Mouse (Mus musculus) T-cell, adult 2 months (primary cell): ENCODE measurements around the gene Cdc27.
"Not testable (repeated sequence)": the region's sequence is repeated elsewhere in the genome, so short reads cannot be mapped to it uniquely, and the experiment has no call there.

Source experiments
- DNase-seq: peaks from one replicate; pipeline ENCODE4 v3.0.0; 2022; ENCODE audit warnings: low spot score

Cdc27 gene

DNA sequence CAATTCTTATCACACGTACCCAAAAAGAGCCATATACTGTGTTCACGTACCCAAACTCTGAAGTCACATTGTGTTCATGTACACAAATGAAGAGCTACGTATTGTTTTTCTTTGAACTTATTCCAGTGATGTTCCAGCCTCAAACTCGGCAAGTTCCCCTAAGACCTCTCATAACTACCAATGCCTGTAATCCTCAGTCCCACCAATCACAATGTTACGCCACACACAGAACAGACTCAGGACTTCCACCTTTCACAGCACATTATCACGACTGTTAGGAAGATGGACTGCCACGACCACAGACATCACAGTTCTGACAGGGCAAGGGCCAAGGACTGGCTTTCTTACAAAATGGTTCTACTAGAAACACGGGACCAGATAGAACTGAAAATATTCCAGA is 20.1 kb upstream of the Cdc27 start:
- not testable (repeated sequence) for DNase-seq

DNA sequence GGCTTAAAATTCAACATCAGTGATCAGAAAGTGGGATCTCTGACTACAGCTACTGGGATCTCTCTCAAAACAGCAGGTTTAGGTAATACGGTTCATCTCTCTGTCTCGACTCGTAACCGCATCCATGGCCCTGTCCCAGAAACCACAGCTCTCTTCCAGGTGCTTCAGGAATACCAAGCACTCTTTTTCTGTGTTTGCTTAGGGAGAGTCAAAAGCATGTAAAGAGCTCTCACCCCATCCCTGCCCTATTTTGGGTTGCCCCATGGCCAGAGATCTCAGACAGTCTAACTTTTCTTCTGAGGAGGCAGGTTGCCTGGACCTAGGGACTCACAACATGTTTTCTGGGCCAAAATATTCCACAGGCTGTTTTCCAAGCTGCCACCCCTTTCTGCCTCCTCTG is 17.9 kb upstream of the Cdc27 start:
- DNase-seq = no peak

DNA sequence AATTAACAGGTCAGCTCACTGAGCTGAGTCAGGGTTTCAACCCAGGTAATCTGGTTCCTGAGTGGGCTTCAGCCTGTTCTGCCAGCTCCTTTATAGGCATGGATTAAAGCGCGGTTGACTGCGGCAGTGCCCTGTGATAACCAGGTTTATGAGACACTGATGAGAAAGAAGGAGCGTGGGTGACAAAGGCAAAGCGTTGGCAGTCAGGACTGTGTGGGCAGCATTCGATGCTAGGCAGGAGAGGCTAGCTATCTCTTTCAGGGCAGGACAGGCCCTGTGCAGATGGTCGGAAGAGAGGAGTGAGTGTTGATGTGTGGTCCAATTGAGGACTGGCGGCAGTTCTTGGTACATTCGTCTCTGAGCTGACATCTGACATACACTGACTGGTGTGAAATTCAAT is 17.3 kb upstream of the Cdc27 start:
- DNase-seq = no peak

DNA sequence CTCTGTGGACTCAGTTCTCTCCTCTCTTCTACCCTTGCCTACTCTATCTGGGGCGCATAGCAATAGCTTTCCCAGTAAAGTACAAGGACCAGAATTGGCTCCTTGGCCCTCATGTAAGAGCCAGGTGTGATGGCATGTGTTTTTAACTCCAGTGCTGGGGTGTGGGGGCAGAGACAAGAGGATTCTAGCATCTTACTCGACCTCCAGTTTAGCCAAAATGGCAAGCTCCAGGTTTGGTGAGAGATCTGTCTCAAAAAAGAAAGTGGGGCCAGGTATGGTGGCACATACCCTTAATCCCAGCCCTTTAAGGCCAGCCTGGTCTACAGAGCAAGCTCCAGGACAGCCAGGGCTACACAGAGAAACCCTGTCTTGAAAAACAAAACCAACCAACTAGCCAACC is 16.4 kb upstream of the Cdc27 start:
- DNase-seq = no peak

DNA sequence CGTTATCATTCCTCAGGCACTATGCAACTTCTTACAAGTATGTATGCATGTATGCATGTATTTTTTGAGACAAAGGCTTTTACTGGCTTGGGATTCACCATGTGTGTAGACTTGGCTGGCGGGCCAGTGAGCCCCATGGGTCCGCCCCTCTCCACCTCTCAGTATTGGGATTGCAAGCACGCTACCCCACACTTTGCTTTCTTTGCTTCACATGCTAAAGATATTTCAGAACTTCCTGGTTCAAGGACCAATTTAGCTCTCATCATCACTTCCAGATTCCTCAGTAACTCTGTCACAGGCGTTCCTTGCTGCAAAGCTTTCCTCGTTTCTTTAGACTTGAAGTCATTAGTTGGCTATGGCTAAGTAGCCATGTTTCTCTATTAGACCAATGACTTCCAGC is 15.7 kb upstream of the Cdc27 start:
- no peak for DNase-seq

DNA sequence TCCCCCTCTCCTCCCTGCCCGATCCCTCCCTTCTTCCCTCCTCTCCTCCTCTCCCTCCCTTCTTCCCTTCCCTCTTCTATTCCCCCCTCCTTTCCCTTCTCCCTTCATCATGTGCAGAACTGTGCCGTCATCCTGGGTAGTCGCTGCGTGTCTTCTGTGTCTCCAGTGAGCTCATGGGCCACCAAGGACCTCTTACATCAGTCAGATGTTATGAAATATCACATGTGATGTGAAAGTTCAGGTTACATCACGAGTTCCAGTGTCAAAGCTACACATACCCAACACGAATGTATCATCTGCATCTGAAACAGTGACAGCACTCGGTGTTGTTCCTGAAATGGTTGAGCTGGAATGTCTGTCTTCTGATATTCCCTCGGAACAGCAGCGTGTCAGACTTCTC is 14.8 kb upstream of the Cdc27 start:
- DNase-seq = no peak

DNA sequence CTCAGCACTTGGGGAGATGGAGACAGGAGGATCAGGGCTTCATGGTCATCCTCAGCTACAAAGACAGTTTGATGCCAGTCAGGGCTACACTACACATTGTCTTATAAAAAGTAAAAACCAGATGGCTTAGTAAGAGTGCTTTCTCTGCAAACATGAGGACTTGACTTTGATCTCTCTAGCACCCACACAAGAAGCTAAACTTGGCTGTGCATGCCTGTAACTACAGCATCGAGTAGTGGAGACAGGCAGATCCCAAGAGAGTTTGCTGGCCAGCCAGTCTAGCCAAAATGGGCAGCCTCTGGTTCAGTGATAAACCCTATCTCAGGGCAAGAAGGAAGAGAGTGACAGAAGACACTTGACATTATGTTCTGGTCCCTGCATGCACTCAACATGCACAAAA is 13.1 kb upstream of the Cdc27 start:
- DNase-seq = no peak

DNA sequence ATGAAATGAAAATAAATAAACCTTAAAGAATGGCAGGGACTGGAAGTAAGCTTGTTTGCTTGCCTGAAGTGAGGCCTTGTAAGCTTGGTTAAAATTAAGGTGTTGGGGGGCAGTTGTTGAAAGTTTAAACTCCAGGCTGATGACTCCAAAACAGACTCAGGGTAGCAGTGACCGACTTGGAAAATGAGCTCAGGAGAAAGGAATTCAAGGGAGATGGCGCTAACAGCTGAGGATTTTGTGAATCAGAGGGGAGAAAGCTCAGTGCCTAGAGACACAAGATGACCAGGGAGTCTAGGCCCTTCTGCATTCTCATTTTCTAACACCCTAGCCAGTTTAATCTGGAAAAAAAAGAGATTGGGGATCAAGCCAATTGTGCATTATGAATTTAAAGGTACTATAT is 10.6 kb upstream of the Cdc27 start:
- DNase-seq = no peak

DNA sequence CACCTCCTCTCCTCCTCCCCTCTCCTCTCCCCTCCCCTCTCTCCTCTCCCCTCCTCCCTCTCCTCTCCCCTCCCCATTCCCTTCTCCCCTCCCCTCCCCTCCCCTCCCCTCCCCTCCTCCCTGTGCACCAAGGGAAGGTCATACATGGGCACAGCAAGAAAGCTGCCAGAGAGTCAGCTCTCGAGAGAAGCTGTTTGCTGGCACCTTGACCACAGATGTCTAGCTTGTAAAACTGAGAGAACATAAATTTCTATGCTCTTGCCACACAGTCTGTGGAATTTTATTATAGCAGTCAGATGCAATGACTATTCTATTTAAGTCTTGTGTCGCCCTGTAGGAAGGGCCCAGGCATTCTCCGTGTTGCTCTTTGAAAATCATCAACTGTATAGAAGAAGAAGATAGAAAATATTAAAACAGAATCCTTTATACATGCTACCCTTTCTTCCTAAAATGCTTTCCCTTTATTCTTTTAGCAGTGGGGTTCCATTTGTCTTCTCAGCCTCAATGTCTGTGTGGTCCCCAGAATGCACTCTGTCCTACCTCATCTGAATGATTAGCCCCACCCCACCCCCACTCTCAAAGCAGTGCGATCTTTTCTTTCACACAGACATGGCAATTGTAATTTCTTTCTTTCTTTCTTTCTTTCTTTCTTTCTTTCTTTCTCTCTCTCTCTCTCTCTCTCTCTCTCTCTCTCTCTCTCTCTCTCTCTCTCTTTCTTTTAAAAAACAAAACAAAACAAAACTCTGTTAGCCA is 8.4 kb upstream of the Cdc27 start:
- no peak for DNase-seq

DNA sequence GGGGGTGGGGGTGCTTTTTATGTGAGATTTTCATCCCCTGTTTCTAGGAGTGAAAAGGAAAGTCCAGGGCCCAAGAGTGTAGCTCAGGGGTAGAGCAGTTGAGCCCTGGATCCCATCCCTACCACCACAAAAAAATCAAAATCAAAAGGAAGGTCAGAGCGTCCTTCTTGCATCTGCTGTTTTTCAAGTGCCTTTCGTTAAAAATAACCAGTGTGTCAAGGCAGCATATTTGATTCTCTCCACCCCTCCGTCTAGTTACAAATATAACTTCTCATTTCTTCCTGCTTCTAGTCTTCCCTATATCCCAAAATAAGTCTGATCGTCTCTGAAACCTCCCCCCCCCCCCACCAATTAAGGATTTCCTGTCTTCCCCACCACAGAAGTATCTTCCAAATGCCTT is 7.6 kb upstream of the Cdc27 start:
- DNase-seq = no peak

DNA sequence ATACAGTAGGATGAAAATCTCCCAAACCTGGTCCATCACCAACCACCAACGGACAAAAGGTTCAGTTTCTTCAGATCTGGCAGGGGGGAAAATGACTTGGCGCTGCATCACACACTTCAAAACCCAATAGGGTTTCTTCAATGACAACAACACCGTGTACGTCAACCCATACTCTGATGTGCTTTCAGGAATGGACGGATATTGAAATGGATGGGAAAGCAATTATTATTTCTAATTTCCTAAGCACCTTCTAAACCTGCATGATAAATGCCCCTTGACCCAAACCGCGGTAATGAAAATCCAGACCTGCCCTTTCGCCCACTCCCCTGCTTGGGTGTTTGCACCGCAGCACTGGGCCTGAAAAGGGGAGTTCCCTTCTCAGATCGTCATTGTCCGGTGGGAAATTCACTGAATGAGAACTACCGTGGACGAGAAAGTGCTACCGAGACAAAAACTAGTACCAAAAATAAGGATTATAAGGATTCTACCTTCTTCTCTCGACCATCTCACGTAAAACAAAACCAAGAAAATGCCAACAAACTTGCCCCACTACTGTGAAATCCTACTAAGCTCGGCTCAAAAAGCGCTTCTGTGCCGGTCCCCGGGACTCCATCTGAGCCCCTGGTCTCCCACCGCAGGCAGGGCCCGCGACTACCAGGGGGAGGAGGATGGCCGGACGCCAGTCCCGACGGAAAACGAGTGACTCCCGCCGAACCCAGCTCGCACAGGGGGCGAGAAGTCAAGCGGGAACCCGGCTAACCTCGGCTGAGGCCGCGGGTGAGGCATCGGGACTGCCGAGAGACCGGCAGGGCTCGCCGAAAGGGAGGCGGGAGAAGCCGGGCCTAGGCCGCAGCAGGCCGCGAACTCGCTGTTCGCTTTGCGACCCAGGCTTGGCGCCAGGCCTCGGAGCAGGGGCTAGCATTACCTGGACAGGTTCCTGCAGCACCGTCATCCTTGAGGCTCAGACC is 698 bp downstream of the Cdc27 start:
- DNase-seq = peak; percentile 68

DNA sequence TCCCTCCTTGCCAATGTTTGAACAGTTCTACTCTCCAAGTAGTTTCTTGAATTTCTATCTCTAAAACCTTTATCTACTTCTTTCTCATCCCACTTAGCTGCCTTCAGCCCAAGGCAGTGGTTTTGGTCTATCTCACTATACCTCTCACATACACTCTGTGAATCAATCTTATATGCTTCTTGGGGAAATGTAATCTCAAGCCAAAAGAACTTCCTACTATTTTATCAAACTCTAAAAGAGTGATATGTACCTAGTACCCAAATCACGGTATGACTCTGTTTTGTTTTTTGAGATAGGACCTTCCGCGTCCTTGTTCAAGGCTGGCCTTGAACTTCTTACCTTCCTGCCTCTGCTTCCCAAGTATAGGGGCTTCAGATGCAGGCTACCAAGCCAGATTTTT is 2.9 kb downstream of the Cdc27 start:
- DNase-seq = no peak

DNA sequence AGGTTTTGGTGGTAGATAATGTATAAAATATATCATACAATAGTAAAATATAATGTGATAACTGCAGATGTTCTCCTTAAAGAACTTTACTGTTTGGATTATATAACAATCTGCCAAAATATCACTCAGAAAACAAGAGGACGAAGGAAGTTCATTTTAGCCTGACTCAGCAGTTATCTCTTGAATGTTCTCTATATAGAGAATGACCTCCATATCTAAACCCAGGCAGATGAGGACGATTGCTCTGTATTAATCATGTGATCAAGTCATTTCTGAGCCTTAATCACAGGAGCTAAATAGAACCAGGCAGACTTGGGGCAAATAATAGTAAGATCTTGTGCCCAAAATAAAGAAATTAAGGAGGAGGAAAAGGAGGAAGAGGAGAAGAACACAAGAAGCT is 5.9 kb downstream of the Cdc27 start:
- no peak for DNase-seq

DNA sequence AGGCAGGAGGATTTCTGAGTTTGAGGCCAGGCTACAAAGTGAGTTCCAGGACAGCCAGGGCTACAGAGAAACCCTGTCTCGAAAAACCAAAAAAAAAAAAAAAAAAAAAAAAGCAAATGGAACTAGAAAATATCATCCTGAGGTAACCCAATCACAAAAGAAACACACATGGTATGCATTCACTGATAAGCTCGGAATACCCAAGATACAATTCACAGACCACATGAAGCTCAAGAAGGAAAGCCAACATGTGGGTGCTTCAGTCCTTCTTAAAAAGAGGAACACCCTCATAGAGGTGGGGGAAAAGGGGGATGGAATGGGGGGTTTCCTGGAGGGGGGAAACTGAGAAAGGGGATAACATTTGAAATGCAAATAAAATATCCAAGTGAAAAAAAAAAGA is 7.1 kb downstream of the Cdc27 start:
- DNase-seq = not testable (repeated sequence)

DNA sequence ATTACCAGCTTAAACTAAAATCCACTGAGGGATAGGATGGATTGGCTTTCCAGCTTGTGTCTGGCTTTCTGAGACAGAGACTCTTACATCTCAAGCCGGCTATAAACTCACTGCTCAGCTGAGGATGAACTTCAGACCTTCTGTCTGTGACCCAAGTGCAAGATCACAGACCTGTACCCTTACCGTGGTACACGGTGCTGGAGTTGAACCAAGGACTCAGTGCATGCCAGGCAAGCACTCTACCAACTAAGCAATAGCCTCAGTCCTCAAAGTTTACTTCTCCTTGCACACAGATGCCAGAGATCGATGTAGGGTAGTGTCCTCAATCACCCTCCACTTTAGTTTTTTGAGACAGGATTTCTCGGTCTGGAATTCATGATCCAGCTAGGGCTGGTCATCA is 10.6 kb downstream of the Cdc27 start:
- no peak for DNase-seq

DNA sequence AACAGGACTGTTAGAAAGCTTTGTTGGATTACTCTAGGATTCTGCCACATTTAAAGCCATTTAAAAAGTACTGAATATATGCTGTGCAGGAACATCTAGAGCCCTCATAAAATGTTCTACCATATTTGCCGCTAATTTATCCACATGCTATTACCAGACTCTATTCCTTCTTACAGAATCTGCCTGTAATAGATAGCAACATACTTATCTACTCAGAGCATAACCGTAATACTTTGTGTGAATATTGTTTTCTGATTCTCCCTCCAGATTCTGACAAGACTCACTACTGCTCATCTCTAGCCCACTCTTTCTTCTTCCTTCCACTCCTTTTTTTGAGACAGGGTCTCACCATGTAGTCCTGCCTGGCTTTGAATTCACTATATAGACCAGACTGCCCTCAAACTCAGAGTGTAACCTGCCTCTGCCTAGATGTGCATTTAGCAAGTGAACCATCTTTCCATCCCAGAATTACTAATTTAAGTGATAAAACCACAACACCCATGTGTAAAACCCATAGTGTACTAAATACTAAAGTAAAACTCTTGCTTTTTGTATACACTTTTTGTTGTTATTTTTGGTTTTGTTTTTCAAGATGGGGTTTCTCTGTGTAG is 12.4 kb downstream of the Cdc27 start:
- DNase-seq = no peak

DNA sequence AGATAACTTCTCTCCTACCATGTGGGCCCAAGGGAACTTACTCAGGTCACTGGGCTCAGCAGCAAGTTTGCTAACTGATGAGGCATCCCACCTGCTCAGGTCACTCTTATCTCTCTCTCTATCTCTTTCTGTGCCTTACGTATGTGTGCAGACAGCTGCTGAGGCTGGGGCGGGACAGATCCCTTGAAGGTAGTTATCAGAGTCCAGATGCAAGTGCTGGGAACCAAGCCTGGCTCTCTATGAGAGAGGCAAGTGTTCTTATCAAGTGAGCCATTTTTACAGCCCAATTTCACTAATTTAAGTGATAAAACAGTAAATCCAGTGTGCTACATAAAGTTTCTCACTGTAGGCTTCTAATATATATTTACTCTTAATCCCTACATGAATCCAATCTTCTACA is 13.6 kb downstream of the Cdc27 start:
- no peak for DNase-seq

DNA sequence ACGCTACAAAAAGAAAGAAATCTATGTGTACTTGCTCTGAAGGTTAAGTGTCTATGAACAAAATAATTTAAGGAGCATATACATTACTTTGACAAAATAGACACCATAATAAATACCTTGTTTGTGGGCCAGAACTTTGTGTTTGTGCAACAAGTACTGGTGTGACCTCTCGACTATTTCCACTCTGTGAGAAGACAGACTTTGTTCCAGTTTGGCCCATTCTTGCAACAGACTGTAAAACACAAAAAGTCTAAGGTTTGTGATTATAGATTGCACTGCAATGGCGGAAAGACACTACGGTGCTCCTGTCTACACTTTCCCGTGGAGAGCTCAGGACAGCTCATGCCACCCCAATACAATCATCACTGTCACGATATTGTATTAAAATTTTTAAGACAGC is 24.5 kb downstream of the Cdc27 start:
- no peak for DNase-seq

DNA sequence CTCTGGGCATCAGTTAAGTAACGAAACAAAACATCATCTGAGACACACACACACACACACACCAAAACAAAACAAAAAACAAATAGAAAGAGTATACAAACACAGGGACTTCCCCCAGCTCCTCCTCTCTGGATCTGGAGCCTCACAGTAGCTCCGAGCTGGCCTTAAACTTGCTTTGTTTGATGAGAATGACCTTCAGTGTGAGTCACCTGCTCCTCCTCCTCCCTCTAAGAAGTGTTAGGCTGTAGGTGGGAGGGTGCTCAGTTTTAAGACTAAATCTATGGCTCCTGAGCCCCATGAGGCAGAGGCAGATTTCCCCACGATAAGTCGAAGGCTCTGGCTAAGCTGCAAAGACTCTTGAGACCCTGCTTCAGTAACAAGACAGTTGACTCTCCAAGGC is 38.0 kb downstream of the Cdc27 start:
- no peak for DNase-seq

DNA sequence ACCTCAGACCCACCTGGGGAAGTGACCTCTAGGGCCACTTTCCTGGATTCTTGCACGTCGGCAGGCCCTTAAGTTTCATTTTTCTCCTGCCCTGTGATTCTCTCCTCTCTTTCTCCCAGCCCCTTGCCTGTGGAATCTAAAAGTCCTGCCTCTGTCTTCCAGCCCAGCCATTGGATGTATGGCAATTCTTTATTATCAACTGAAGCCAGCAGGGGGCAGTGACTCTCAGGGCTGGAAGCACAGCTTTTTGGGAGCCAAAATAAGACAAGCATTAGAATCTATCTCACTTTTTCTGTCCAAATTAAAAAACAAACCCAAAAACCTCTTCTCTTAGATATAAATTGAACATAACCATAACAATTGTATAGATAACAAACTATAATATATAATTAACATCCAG is 39.8 kb downstream of the Cdc27 start:
- peak; percentile 16 for DNase-seq

DNA sequence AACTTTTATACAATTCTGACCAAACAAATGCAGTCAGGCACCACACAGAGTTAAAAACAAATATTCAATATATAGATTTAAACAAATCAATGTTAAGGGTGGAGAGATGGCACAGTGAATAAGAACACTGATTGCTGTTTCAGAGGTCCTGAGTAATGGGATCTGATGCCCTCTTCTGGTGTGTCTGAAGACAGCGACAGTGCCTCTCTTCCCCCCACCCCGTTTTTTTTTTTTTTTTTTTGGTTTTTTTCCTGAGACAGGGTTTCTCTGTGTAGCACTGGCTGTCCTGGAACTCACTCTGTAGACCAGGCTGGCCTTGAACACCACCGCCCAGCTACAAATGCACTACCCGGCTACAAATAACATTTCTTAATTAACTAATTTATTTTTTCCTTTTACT is 42.0 kb downstream of the Cdc27 start:
- no peak for DNase-seq

DNA sequence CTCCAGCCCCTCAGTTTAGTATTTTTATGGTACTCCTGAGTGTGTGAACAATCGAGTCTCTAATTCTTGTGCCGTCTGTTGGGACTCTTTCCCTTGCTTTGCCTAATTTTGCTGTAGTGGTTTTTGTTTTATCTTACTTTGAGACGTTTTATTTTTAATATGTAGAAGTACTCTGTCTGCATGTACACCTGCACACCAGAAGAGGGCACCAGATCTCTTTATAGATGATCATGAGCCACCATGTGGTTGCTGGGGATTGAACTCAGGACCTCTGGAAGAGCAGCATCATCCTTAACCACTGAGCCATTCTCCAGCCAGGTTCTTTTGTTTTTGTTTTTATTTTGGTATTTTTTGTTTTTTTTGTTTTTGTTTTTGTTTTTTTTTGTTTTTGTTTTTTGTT is 62.1 kb downstream of the Cdc27 start:
- no peak for DNase-seq

DNA sequence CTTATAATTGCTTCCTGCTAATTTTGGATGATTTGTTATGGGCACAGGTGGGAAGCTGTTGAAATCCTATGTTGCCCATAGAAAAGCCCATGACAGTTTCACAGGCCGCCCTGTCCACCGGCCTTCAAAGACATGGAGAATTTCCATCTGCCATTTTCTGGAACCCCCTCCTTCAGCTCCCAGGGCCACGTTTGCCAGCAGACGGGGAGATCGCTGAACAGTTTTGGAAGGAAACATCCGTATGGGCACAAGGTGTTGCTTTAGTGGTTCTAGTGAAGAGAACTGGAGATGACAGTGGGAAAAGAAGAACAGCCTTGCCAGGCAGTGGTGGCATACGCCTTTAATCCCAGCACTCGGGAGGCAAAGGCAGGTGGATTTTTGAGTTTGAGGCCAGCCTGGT is 68.4 kb downstream of the Cdc27 start:
- DNase-seq = no peak
